Mouse (Mus musculus): Measurements from ENCODE around the gene Bhlha9.
A peak's percentile ranks its signal among the peaks of the same experiment; 100 is the strongest.
"Not testable (repeated sequence)": the region's sequence is repeated elsewhere in the genome, so short reads cannot be mapped to it uniquely, and the experiment has no call there.

Gene Bhlha9

DNA sequence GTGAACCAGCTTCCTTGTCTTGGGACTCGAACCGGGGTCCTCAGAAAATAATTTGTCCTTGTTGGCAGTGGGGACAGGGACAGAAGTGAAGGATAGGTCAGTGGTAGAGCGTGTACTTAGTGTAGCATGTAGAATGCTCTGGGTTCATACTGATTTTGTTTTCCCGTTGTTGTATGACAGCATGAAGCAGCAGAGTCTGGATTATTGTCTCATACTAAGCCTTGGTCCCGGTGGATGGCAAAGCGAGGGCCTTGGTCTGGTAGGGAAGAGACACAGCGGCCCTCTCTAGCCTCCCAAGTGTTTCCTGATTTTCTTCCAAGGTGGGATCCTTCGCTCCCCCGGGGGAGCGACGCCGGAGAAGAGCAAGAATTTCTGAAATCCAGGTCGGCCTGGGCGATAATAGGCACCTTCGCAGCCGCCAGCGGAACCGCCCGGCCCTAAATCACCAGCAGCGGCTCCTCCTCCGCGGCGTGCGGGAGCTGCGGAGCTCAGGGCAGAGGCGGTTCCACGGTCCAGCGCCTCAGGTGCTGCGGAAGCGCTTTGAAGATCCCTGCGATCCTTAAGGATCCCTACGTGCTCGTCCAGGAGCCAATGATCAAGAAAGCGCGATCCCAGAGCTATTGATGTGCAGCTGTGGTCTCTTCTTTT, 6.1 kb upstream of the Bhlha9 start:
- DNase-seq = no peak

DNA sequence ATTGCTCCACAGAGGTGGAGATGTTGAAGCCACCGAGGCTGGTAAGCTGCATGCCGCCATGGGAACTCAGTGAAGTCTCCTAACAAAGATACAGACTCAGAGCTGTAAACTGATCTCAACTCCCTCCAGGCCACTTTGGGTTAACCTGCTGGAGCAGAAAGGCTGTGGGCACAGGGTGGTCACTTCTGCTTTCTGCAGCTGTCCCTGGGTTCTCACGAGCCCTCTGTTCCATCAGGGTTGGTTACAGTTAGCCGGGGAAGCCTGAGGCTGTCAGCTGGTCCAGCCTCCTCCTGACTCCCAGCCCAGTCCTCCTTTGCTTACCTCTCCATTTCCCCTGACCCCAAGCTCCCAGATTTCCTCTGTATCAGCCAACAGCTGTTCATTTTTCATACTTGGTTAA, 4.5 kb upstream of the Bhlha9 start:
- no peak for DNase-seq

GRCm38 (mm10) chr11:76672561-76673384, 503 bp downstream of the Bhlha9 start:
- DNase-seq = no peak

DNA sequence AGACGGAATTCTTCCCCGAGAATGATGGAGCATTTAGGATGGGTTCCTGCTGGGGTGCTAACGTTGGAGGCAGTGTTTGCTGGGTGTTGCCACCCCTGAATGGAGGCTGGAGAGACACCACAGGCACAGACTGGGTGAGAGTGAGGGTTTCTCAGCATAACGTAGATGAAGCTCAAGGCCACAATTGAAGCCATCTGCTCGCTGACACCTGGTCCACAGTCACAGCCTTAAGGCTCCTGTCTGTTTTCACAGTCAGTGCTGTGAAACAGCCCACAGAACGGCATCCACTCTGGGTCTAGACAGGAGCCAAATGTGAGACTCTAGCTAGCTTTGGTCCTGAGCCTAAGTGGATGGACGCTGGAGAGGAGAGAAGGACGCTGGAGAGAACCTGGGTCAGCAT, 1.9 kb downstream of the Bhlha9 start:
- no peak for DNase-seq

GRCm38 (mm10) chr11:76674704-76675103, 2.4 kb downstream of the Bhlha9 start:
- DNase-seq = no peak

- DNase-seq = not testable (repeated sequence)
Measured at GRCm38 (mm10) chr11:76679508-76679907, 7.2 kb downstream of the Bhlha9 start, which contains the start of gene Trarg1. Gene Trarg1 (plus strand): TSS chr11:76679808.

DNA sequence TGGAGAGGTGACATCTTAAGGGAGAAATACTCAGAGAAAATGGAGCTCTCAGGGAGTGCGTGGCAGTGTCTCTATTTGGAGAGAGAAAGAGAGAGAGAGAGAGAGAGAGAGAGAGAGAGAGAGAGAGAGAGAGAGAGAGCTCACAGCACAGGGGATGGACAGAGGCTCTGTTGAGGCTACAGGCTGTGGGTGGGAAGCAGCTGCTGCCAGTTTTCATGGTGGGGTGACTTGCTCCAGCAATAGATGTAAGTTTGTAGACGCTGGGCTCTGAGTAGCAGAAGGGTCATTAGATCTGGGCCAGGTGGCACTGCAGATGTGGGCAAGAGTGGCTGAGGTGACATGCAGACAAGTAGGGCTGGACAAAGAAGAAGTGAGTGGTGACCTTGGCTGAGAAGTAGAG, 13.3 kb downstream of the Bhlha9 start:
- no peak for DNase-seq

DNA sequence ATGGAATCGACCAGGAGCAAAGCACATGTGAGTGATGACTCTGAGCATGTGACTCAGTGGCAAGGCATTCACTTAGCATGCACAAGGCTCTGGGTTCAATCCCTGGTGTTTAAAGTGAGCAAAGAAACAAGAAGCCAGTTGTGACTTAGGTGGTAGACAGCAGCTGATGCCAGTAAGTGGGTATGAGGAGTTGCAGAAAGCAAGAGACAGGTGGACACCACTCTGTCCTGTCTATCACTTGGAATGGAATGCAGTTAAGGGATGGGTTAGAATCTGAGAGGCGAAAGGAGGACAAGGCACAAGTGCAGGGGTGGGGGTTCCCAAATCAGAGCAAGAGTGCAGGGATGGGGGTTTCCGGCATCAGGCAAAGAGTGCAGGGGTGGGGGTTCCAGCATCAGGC, 19.8 kb downstream of the Bhlha9 start:
- DNase-seq = no peak

GRCm38 (mm10) chr11:76695810-76696209, 23.5 kb downstream of the Bhlha9 start:
- DNase-seq = peak; percentile 23

GRCm38 (mm10) chr11:76699626-76700025, 27.4 kb downstream of the Bhlha9 start:
- DNase-seq = no peak

- no peak for DNase-seq
Measured at GRCm38 (mm10) chr11:76707656-76708055, 35.4 kb downstream of the Bhlha9 start.

- DNase-seq = peak; percentile 28
Measured at GRCm38 (mm10) chr11:76708066-76708465, 35.8 kb downstream of the Bhlha9 start.

- peak; percentile 34 for DNase-seq
Measured at GRCm38 (mm10) chr11:76708881-76709280, 36.6 kb downstream of the Bhlha9 start.

DNA sequence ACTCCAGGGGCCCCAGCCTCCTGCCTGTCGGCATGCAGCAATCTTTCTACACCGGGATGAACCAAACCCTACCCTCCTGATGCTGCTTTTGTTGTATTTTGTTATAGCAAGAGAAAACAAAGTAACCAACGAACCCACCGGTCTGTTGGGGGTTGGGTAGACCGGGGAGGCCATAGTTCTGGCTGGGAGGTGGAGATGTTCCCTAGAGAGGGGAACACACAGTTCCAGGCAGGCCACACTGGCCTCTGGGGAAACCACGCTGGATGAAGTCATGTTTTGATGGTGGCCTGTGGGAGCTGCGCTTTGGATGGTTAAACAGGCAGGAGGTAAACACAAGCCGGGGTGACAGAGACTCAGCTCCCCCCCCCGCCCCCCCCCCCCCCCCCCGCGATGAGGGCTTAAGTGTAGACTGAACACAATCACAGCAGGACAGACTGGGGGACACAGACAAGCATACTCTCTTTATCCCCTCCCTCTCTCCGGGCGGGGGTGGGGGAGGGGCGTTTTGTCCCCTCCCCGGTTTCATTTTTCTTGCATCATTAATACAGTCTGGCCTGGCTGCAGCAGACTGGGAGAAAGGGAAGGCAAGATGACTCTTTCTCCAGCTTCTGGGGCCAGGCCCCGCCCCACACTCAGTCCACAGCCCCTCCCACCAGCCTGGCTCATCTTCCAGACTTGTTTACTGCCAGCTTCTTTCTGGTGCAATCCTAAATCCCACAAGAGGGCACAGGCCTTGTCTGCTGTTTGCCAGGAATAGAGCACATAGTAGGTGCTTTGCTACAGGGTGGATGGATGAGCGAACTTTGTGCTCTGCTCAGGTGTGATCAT, 37.6 kb downstream of the Bhlha9 start:
- peak; percentile 88 for DNase-seq

GRCm38 (mm10) chr11:76717000-76717399, 44.7 kb downstream of the Bhlha9 start:
- DNase-seq = no peak
